Mouse (Mus musculus) kidney, postnatal 4 days (tissue): ENCODE data around the gene Usp21.
A peak's percentile ranks its signal among the peaks of the same experiment; 100 is the strongest.
"Not testable (repeated sequence)": the region's sequence is repeated elsewhere in the genome, so short reads cannot be mapped to it uniquely, and the experiment has no call there.

Experiments used
- DNase-seq, 2 experiments: peaks; one replicate each; pipeline ENCODE4 v3.0.0; 2021; ENCODE audit warnings: mixed read lengths in 2 of 2

The Usp21 gene

DNA sequence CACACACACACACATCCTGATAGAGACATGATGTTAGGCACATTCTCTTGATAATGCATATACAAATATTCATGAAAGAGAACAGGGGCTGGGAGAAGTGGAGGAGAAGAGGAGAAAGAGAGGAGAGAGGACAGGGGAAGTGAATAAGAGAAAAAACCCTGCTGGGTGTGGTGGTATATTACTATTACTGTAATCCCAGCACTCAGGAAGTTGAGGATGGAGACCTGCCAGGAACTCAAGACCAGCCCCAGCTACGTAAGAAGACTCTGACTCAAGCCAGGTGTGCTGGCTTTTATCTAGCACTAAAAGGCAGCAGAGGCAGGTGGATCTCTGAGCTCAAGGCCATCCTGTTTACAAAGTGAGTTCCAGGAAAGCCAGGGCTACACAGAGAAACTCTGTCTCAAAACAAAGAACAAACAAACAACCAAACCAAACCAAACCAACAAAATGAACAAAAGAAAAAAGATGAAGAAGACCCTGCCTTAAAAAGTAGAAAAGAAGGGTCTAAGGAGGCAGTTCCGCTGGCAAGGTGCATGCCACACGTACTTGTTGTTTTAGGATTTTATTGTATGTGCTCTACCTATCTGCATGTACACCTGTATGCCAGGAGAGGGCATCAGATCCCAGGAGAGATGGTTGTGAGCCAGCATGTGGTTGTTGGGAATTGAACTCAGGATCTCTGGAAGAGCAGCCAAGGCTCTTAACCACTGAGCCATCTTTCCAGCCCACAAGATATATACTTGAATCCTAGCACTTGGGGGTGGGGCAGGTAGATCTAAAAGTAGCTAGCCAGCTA is 23.9 kb downstream of the Usp21 start:
- no peak for DNase-seq

DNA sequence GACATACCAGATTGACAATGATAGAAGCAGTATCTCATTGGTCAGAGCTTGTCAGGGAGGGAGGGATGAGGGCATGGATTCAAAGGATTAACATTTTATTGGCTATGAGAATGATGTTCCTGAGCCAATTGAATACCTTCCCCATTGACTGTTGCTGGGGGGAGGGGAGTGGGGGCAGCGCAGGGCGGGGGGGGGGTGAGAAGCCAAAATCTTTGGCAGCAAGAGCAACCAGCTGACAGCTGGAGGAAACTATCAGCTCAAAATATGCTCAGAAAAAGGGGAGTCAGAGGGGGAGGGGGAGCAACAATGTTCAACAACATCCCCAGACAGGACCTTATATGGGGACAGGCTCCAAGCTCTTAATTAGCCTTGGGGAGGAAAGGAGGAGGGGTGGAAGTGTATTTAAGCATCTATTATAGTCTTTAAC is 24.6 kb downstream of the Usp21 start:
- peak; percentile 66 to 78 for DNase-seq

- peak; percentile 77 to 85 for DNase-seq
Observed at GRCm38 (mm10) chr1:171262594-171263130, 25.1 kb downstream of the Usp21 start.

DNA sequence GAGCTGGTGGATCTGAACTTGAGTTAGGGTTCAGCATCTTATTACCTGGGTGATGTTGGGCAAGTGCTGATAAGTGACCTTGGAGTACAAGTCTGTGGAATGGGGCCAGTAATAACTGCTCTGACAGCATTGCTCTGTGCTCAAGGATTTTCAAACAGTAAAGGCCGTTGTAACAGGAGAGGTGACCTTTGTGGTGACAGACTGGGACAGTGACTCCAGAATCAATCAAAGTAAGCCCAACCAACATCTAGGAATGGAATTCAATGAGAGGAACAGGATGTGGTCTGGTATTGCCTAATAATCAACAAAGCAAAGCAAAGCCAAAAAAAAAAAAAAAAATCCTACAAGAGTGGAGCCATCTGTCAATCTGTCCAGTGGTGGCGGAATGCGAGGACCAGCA is 27.5 kb downstream of the Usp21 start:
- no peak for DNase-seq

DNA sequence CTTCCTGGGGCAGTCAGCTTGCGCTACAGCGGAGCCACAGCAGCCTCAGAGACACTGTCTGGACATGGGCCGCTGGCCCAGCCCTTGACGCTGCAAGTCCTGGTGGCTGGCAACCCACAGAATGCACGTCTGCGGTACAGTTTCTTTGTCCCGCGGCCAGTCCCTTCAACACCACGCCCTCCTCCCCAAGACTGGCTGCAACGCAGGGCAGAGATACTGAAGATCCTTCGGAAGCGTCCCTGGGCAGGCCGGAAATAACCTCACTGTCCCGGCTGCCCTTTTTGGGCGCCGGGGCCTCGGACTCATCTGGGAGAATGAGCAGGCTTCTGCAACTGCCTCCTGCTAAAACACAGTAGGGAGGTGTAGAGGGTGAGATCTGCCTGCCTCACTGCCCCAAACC is 28.9 kb downstream of the Usp21 start:
- no peak for DNase-seq

GRCm38 (mm10) chr1:171257781-171258180 is 30.0 kb downstream of the Usp21 start:
- DNase-seq: no peak

DNA sequence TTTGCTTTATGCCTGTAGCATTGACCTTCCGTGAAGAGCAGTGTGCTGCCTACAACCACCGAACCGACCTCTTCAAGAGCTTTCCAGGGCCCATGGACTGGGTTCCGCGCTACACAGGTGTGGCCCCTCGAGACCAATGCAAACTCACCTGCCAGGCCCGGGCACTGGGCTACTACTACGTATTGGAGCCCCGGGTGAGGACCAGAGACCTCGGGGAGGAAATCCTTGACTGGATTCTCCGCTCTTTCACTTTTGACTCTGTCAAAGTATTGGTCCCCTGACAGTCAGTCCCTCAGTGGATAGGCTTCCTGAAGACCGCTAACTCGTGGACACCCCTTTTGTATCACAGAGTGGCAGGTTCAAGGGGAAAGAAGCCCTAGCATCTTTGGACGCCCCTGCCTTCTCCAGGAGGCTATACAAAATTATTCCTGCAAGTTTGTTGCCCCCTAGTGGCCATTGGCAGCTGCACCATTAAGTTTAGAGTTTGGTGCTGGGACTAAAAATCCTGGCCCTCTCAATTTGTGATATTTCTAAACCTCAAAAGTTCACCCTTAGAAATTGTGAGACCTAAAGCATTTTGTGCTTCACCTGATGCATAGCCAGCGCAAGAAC is 30.7 kb downstream of the Usp21 start:
- DNase-seq: peak; percentile 76 to 83

DNA sequence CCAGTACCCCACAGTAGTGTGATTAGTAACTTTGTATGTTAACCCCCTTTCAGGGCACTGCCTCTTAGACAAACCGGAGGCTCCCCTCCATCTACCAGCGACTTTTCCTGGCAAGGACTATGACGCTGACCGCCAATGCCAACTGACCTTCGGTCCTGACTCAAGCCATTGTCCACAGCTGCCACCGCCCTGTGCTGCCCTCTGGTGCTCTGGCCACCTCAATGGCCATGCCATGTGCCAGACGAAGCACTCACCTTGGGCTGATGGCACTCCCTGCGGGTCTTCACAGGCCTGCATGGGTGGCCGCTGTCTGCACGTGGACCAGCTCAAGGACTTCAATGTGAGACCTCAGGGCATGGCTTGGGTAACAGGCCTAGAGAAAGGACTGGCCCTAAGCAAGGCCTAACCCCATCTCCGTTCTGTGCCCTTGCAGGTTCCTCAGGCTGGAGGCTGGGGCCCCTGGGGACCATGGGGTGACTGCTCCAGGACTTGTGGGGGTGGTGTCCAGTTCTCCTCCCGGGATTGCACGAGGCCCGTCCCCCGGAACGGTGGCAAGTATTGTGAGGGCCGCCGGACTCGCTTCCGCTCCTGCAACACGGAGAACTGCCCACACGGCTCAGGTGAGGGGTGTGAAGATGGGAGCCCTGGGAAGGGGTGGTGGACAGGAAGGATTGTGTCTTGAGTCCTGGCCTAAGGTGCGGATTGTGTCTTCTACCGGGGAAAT is 31.5 kb downstream of the Usp21 start:
- DNase-seq: no peak

GRCm38 (mm10) chr1:171252415-171252814 is 35.4 kb downstream of the Usp21 start:
- DNase-seq: no peak

GRCm38 (mm10) chr1:171251594-171252324 is 36.0 kb downstream of the Usp21 start:
- peak; percentile 70 to 79 for DNase-seq

DNA sequence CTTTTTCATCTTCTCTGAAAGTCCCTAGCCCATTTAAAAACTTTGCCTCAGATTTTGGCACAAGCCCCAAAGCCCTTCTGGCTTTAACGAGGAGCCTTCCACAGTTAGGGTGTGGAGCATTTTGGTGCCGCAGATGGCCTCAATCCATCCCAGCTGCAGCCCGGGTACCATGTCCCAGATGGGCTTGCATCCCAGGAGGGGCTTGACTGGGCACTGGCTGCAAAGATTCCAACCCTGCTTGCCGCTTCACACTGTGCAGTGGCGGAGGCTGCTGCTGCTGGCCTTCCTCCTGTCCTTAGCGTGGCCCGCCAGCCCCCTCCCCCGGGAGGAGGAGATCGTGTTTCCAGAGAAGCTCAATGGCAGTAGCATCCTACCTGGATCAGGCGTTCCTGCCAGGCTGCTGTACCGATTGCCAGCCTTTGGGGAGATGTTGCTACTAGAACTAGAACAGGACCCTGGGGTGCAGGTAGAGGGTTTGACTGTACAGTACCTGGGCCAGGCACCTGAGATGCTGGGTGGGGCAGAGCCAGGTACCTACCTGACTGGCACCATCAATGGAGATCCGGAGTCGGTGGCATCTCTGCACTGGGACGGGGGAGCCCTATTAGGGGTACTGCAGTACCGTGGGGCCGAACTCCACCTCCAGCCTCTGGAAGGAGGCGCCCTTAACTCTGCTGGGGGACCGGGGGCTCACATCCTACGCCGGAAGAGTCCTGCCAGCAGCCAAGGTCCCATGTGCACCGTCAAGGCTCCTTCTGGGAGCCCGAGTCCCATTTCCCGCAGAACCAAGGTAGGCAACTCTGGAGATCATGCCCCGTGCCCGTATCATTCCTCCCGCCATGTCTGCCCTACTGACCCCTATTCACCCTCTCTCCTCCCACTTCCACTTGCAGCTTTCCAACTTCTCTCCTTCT is 36.9 kb downstream of the Usp21 start, which contains the start of gene Ndufs2:
TSS of gene Ndufs2 (minus strand) at position 709 of the 914 bp plus-strand sequence.
- DNase-seq: peak; percentile 55 to 65

DNA sequence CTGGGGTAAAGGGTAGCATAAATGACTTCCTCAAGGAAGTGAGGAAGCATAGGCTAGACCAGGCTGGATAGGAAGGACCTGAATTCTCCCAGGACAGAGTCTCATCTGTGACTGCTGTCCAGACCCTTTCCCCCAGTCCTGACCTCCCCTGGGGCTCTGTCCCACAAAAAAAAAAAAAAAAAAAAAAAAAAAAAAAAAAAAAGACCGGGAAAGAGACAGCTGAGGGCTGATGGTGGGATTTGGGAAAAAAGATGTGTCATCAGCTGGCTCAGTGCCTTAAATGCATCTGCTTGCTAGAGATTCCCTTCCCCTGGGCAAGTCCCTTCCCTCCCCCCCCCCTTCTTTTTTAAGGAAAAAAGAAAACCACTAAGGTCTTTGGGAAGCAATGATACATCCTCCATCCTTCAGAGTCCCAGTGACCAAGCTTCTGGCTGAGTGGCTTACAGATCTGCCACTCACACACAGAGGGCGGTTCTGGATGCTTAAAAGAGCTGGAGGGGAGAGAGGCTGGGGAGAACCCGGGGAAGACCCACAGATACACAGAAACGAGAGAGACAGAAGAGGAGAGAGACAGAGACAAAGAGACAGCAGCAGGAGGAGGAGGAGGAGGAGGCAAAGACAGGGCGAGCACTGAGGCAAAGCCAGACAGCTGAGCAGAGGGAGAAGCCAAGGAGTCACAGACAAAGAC is 37.7 kb downstream of the Usp21 start, which contains the start of gene Adamts4:
TSS of gene Adamts4 (plus strand) at position 509 of the 688 bp plus-strand sequence.
- DNase-seq: peak; percentile 77 to 82

DNA sequence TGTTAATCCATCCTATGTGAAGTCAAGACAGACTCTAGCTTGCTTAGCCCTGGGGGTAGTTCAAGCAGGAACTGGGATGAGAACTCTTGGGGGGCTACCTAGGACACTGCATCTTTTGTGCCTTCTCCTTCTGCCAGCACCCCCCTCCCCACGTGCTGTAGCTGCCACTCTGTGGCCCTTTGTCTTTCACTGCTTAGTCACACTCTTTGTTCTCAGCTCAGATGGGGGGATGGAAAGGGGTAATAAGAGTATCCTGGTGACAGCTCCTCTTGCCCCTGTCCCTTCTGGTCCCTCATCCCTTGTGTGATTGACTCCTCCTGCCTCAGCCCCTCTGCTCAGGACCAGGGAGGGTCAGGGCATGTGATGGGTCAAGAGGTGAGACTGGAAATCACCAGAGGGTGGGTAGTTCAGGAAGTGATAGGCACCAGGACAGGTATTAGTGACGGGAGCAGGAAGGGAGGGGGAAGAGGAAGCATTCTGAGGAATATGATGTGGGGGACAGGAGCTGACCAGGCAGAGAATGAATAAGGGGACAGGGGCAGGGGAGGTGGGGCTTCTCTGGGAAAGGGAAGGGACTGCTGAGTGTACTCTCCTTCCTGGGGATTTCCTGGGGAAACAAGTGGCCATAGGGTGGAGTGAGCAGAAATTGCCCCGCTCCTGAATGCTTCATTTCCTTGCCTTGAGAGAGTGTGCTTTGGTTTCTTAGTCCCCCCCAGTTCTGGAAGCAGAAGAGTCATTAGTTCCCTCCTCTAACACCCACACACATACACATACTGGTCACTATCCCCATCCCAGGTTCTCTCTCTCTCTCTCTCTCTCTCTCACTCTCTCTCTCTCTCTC is 39.2 kb downstream of the Usp21 start:
- no peak for DNase-seq

GRCm38 (mm10) chr1:171247916-171248315 is 39.9 kb downstream of the Usp21 start:
- DNase-seq: peak in 1 of 2 experiments; percentile 51

GRCm38 (mm10) chr1:171247453-171247841 is 40.3 kb downstream of the Usp21 start:
- no peak for DNase-seq

DNA sequence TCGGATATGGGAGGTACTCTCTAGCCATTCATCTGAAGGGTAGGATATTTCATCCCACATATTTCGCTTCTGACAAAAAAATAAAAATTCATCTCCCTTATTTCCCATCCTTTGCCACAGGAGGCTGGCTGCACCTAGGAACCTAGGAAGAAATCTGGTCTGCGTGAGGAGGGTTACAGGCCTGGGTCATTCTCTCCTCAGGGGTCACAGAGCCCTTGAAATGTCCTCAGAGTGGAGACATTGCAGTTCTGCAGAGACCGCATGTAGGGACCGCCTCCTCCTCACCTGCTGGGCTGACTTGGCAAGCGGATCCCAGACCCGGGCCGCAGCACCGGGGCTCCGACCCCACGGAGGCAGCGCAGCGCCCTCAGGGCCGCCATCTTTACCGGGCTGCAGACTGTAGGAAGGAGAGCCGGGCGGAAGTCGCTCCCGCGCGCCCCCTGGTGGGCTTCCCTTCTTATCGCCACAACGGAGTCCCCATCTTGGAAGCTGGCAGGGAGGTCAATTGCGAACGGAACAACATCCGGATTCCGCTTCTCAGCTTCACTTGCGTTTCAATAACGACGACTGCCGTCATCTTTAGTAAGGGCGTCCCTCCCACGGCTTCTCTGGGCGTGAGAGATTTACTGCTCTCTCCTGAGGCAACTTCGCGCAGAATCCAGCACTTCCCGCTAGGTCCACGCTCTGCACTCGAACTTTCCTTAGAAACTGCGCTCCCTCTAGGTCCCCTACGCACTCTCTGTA is 40.9 kb downstream of the Usp21 start:
- DNase-seq: peak; percentile 98

DNA sequence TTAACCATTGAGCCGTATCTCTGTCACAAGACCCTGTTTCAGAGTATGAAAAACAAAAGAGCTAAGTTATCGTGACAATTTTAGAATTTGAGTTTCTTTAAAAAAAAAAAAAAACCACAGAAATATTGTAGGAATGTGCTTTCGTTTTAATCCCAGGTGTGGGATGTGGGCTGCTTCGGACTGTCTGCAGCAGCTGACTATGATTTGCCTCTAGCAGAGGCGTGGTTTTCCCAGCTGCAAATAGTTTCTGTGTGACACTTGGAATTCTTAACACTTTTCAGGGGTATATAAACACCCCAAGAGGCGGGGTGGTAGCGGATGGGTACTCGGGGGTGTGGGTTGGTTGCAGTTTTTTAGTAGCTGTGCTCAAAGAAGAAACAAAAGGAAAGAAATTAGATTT is 42.4 kb downstream of the Usp21 start:
- DNase-seq: no peak

- not testable (repeated sequence) for DNase-seq
Observed at GRCm38 (mm10) chr1:171241952-171242351, 45.8 kb downstream of the Usp21 start.

GRCm38 (mm10) chr1:171240911-171241310 is 46.9 kb downstream of the Usp21 start:
- DNase-seq: no peak
